Mouse (Mus musculus): ENCODE measurements around the gene Strip2.

GRCm38 (mm10) chr6:30002628-30003027 is 85.8 kb downstream of the Strip2 start:
- TF ChIP-seq CTCF (conservative IDR thresholded peaks at IDR 0.05; ENCODE audit: insufficient read depth, insufficient read length, low read depth, low read length), result no peak
- TF ChIP-seq POLR2A (IDR thresholded peaks at IDR 0.05; ENCODE audit: low read depth, low read length), result no peak

Measured in kidney, adult 2 months (tissue).